Mouse (Mus musculus): Measurements from ENCODE around the gene Gpr137. TPM values are rescaled to one million over a fixed set of nuclear protein-coding genes. Genes with fewer than 3 reads are reported as not detected.

Gene Gpr137
- polyA plus RNA-seq, 1 experiment from 2014 or later = 39.7 TPM

- H3K36me3 ChIP-seq (ENCODE audit: control insufficient read depth, insufficient read depth, low read length) = no peaks in the 10 kb centered on the region
- no peak overlapping the region for H3K9ac ChIP-seq (ENCODE audit: low read length)
- H3K4me1 ChIP-seq (ENCODE audit: control insufficient read depth, insufficient read depth, low read length) = peaks cover 10% of the 10 kb centered on the region
- H3K9me3 ChIP-seq (ENCODE audit: control insufficient read depth, low read length) = no peaks in the 10 kb centered on the region
- peaks cover 75% of the 10 kb centered on the region for H3K27me3 ChIP-seq (ENCODE audit: control insufficient read depth, insufficient read depth, low read length)
- ATAC-seq (ENCODE audit: insufficient read depth, low FRiP score, low TSS enrichment) (no peak), DNase-seq (ENCODE audit: low spot score) (no peak)
- no peak overlapping the region for H3K4me2 ChIP-seq (ENCODE audit: low read depth)
- 71% methylated on average over 1 of the region's 1 CpGs for WGBS
- no peak overlapping the region for H3K27ac ChIP-seq (ENCODE audit: low read depth, low read length)
- H3K4me3 ChIP-seq (ENCODE audit: low read depth, low read length) = no peak overlapping the region
Measured at GRCm38 (mm10) chr19:6932018-6932417, 10.3 kb downstream of the Gpr137 start.

GRCm38 (mm10) chr19:6931002-6931401 is 11.3 kb downstream of the Gpr137 start:
- WGBS = 0% methylated on average over 2 of the region's 2 CpGs
- no peak overlapping the region for H3K9ac ChIP-seq (ENCODE audit: low read length)
- H3K4me2 ChIP-seq (ENCODE audit: low read depth) = no peak overlapping the region
- H3K27ac ChIP-seq (ENCODE audit: low read depth, low read length) = no peak overlapping the region
- peaks cover 10% of the 10 kb centered on the region for H3K4me1 ChIP-seq (ENCODE audit: control insufficient read depth, insufficient read depth, low read length)
- peaks cover 81% of the 10 kb centered on the region for H3K27me3 ChIP-seq (ENCODE audit: control insufficient read depth, insufficient read depth, low read length)
- ATAC-seq (ENCODE audit: insufficient read depth, low FRiP score, low TSS enrichment) (no peak), DNase-seq (ENCODE audit: low spot score) (no peak)
- no peaks in the 10 kb centered on the region for H3K9me3 ChIP-seq (ENCODE audit: control insufficient read depth, low read length)
- no peaks in the 10 kb centered on the region for H3K36me3 ChIP-seq (ENCODE audit: control insufficient read depth, insufficient read depth, low read length)
- no peak overlapping the region for H3K4me3 ChIP-seq (ENCODE audit: low read depth, low read length)

GRCm38 (mm10) chr19:6928080-6928479 is 14.2 kb downstream of the Gpr137 start:
- ATAC-seq (ENCODE audit: insufficient read depth, low FRiP score, low TSS enrichment) (no peak), DNase-seq (ENCODE audit: low spot score) (no peak)
- WGBS = 11% methylated on average over 9 of the region's 9 CpGs
- Histone ChIP-seq H3K27me3 (ENCODE audit: control insufficient read depth, insufficient read depth, low read length) (peaks cover 79% of the 10 kb centered on the region), H3K36me3 (ENCODE audit: control insufficient read depth, insufficient read depth, low read length) (no peaks in the 10 kb centered on the region), H3K4me3 (ENCODE audit: low read depth, low read length) (no peak overlapping the region), H3K9ac (ENCODE audit: low read length) (no peak overlapping the region), H3K4me2 (ENCODE audit: low read depth) (no peak overlapping the region), H3K4me1 (ENCODE audit: control insufficient read depth, insufficient read depth, low read length) (peaks cover 4% of the 10 kb centered on the region; the same call in 1 of the 2 replicates), H3K27ac (ENCODE audit: low read depth, low read length) (no peak overlapping the region), H3K9me3 (ENCODE audit: control insufficient read depth, low read length) (no peaks in the 10 kb centered on the region)

GRCm38 (mm10) chr19:6926559-6927255 is 15.6 kb downstream of the Gpr137 start:
- peaks cover 7% of the 10 kb centered on the region; the same call in 1 of the 2 replicates for H3K4me1 ChIP-seq (ENCODE audit: control insufficient read depth, insufficient read depth, low read length)
- no peak overlapping the region; the same call in 1 of the 2 replicates for H3K9ac ChIP-seq (ENCODE audit: low read length)
- peak overlapping the region; percentile 13 for H3K4me3 ChIP-seq (ENCODE audit: low read depth, low read length)
- H3K4me2 ChIP-seq (ENCODE audit: low read depth) = peak overlapping the region; percentile 27; the same call in 1 of the 2 replicates
- H3K27me3 ChIP-seq (ENCODE audit: control insufficient read depth, insufficient read depth, low read length) = peaks cover 74% of the 10 kb centered on the region
- H3K9me3 ChIP-seq (ENCODE audit: control insufficient read depth, low read length) = no peaks in the 10 kb centered on the region
- no peaks in the 10 kb centered on the region for H3K36me3 ChIP-seq (ENCODE audit: control insufficient read depth, insufficient read depth, low read length)
- ATAC-seq (ENCODE audit: insufficient read depth, low FRiP score, low TSS enrichment) = no peak
- H3K27ac ChIP-seq (ENCODE audit: low read depth, low read length) = no peak overlapping the region
- WGBS = 11% methylated on average over 26 of the region's 26 CpGs
- DNase-seq (ENCODE audit: low spot score) = peak; percentile 58

- Histone ChIP-seq H3K4me3 (ENCODE audit: low read depth, low read length) (peak overlapping the region; percentile 13; the same call in 1 of the 2 replicates), H3K36me3 (ENCODE audit: control insufficient read depth, insufficient read depth, low read length) (no peaks in the 10 kb centered on the region), H3K4me1 (ENCODE audit: control insufficient read depth, insufficient read depth, low read length) (peaks cover 7% of the 10 kb centered on the region), H3K4me2 (ENCODE audit: low read depth) (no peak overlapping the region), H3K9me3 (ENCODE audit: control insufficient read depth, low read length) (no peaks in the 10 kb centered on the region), H3K27ac (ENCODE audit: low read depth, low read length) (no peak overlapping the region), H3K9ac (ENCODE audit: low read length) (no peak overlapping the region), H3K27me3 (ENCODE audit: control insufficient read depth, insufficient read depth, low read length) (peaks cover 66% of the 10 kb centered on the region)
- ATAC-seq (ENCODE audit: insufficient read depth, low FRiP score, low TSS enrichment) (no peak), DNase-seq (ENCODE audit: low spot score) (no peak)
- WGBS = 4% methylated on average over 40 of the region's 40 CpGs
Measured at GRCm38 (mm10) chr19:6925611-6926329, 16.5 kb downstream of the Gpr137 start.

GRCm38 (mm10) chr19:6925307-6925573 is 17.0 kb downstream of the Gpr137 start, which contains the start of gene Catsperz:
Catsperz (minus strand) TSS chr19:6925380.
- Histone ChIP-seq H3K4me1 (ENCODE audit: control insufficient read depth, insufficient read depth, low read length) (peaks cover 11% of the 10 kb centered on the region), H3K9ac (ENCODE audit: low read length) (no peak within 1 kb of the TSS), H3K9me3 (ENCODE audit: control insufficient read depth, low read length) (no peaks in the 10 kb centered on the region), H3K36me3 (ENCODE audit: control insufficient read depth, insufficient read depth, low read length) (no peaks in the 10 kb centered on the region), H3K27me3 (ENCODE audit: control insufficient read depth, insufficient read depth, low read length) (peaks cover 64% of the 10 kb centered on the region), H3K27ac (ENCODE audit: low read depth, low read length) (no peak within 1 kb of the TSS), H3K4me3 (ENCODE audit: low read depth, low read length) (peak within 1 kb of the TSS; percentile 13; the same call in 1 of the 2 replicates), H3K4me2 (ENCODE audit: low read depth) (peak within 1 kb of the TSS; percentile 10; the same call in 1 of the 2 replicates)
- ATAC-seq (ENCODE audit: insufficient read depth, low FRiP score, low TSS enrichment) (no peak), DNase-seq (ENCODE audit: low spot score) (no peak)
- WGBS = 4% methylated on average over 9 of the region's 9 CpGs

- WGBS = 2% methylated on average over 39 of the region's 39 CpGs
- Histone ChIP-seq H3K9me3 (ENCODE audit: control insufficient read depth, low read length) (no peaks in the 10 kb centered on the region), H3K4me2 (ENCODE audit: low read depth) (peak overlapping the region; percentile 10; the same call in 1 of the 2 replicates), H3K4me3 (ENCODE audit: low read depth, low read length) (0 out of 2 replicates have a peak overlapping the region, but pooled peaks have one; percentile 1), H3K4me1 (ENCODE audit: control insufficient read depth, insufficient read depth, low read length) (peaks cover 16% of the 10 kb centered on the region), H3K27me3 (ENCODE audit: control insufficient read depth, insufficient read depth, low read length) (peaks cover 61% of the 10 kb centered on the region), H3K9ac (ENCODE audit: low read length) (no peak overlapping the region), H3K36me3 (ENCODE audit: control insufficient read depth, insufficient read depth, low read length) (no peaks in the 10 kb centered on the region), H3K27ac (ENCODE audit: low read depth, low read length) (no peak overlapping the region)
- DNase-seq (ENCODE audit: low spot score) (peak; percentile 74), ATAC-seq (ENCODE audit: insufficient read depth, low FRiP score, low TSS enrichment) (no peak)
Measured at GRCm38 (mm10) chr19:6924461-6925306, 17.6 kb downstream of the Gpr137 start.

- Histone ChIP-seq H3K4me2 (ENCODE audit: low read depth) (no peak overlapping the region; the same call in 1 of the 2 replicates), H3K36me3 (ENCODE audit: control insufficient read depth, insufficient read depth, low read length) (no peaks in the 10 kb centered on the region), H3K27ac (ENCODE audit: low read depth, low read length) (no peak overlapping the region), H3K9ac (ENCODE audit: low read length) (no peak overlapping the region), H3K4me3 (ENCODE audit: low read depth, low read length) (no peak overlapping the region), H3K27me3 (ENCODE audit: control insufficient read depth, insufficient read depth, low read length) (peaks cover 57% of the 10 kb centered on the region), H3K4me1 (ENCODE audit: control insufficient read depth, insufficient read depth, low read length) (peaks cover 16% of the 10 kb centered on the region), H3K9me3 (ENCODE audit: control insufficient read depth, low read length) (no peaks in the 10 kb centered on the region)
- no peak for DNase-seq (ENCODE audit: low spot score)
- WGBS = 59% methylated on average over 6 of the region's 6 CpGs
- ATAC-seq (ENCODE audit: insufficient read depth, low FRiP score, low TSS enrichment) = no peak
Measured at GRCm38 (mm10) chr19:6922901-6923735, 19.2 kb downstream of the Gpr137 start.
